Mouse (Mus musculus) midbrain, embryonic 12.5 days (tissue): ENCODE measurements around the gene Zfp825. TPM values are rescaled to one million over a fixed set of nuclear protein-coding genes. Genes with fewer than 3 reads are reported as not detected.
"Not testable (repeated sequence)": the region's sequence is repeated elsewhere in the genome, so short reads cannot be mapped to it uniquely, and the experiment has no call there.

Experiments
- ATAC-seq: fragments of 200-750 bp; cut with Nextera tagmentation; 2 replicates; pipeline ENCODE4 v1.8.0; 2017; ENCODE audit warnings: low read depth, moderate TSS enrichment, moderate library complexity; ENCODE audit not compliant: low FRiP score
- H3K27ac ChIP-seq: fragments of 300-500 bp; sonication (generic); replicated peaks from 2 replicates; pipeline ENCODE4 v1.5.1; 2016; ENCODE audit warnings: mild to moderate bottlenecking
- H3K27me3 ChIP-seq: fragments of 300-500 bp; sonication (generic); 2 replicates; pipeline ENCODE4 v1.6.1; 2016; ENCODE audit warnings: mild to moderate bottlenecking
- H3K36me3 ChIP-seq: fragments of 300-500 bp; sonication (generic); 2 replicates; pipeline ENCODE4 v1.6.1; 2016
- H3K4me1 ChIP-seq: fragments of 300-500 bp; sonication (generic); 2 replicates; pipeline ENCODE4 v1.6.1; 2016
- H3K4me2 ChIP-seq: fragments of 300-500 bp; sonication (generic); replicated peaks from 2 replicates; pipeline ENCODE4 v1.6.1; 2016; ENCODE audit warnings: mild to moderate bottlenecking, moderate library complexity
- H3K4me3 ChIP-seq: fragments of 300-500 bp; sonication (generic); 2 replicates; pipeline ENCODE4 v1.5.1; 2016; ENCODE audit warnings: mild to moderate bottlenecking
- H3K9ac ChIP-seq: fragments of 300-500 bp; sonication (generic); replicated peaks from 2 replicates; pipeline ENCODE4 v1.6.1; 2016; ENCODE audit warnings: mild to moderate bottlenecking, moderate library complexity
- H3K9me3 ChIP-seq: fragments of 300-500 bp; sonication (generic); 2 replicates; pipeline ENCODE4 v1.6.1; 2016; ENCODE audit warnings: mild to moderate bottlenecking
- WGBS: fragments of 180-500 bp; shearing (Covaris S2); methylation state at CpG from one replicate; pipeline ENCODE4 v1.1.7; 2016; 5-methylcytosine and 5-hydroxymethylcytosine counted together
- polyA plus RNA-seq: library from polyadenylated mRNA; unstranded; fragments of >200 nt; fragmentation: Nextera tagmentation; extraction: Ambion mirVana; gene quantifications from 2 replicates; pipeline ENCODE4 v1.2.1, GENCODE M21; 2016

The Zfp825 gene
- 20.4 and 21.6 TPM in 2 replicates for polyA plus RNA-seq

GRCm38 (mm10) chr13:74493911-74494679 lies at the start of gene Zfp825:
Gene Zfp825 (minus strand): TSS chr13:74493992.
- WGBS: under 1% methylated on average over 23 of the region's 23 CpGs
- Histone ChIP-seq H3K4me1 (0 out of 2 replicates have a peak, but pooled peaks cover 3% of the 10 kb centered on the region), H3K4me2 (peak within 1 kb of the TSS; percentile 89), H3K27me3 (no peaks in the 10 kb centered on the region), H3K27ac (peak within 1 kb of the TSS; percentile 85), H3K36me3 (no peaks in the 10 kb centered on the region), H3K4me3 (peak within 1 kb of the TSS; percentile 66), H3K9me3 (no peaks in the 10 kb centered on the region), H3K9ac (peak within 1 kb of the TSS; percentile 82)
- peak; percentile 98 for ATAC-seq

GRCm38 (mm10) chr13:74535418-74535817 lies 41.6 kb upstream of the Zfp825 start:
- H3K4me1 ChIP-seq, H3K4me3 ChIP-seq, H3K4me2 ChIP-seq, H3K27me3 ChIP-seq, ATAC-seq, H3K36me3 ChIP-seq, H3K9me3 ChIP-seq, H3K9ac ChIP-seq, H3K27ac ChIP-seq: not testable (repeated sequence)
- 93% methylated on average over 3 of the region's 3 CpGs for WGBS

GRCm38 (mm10) chr13:74534864-74535263 lies 41.1 kb upstream of the Zfp825 start:
- peak; percentile 54; the same call in 1 of the 2 replicates for ATAC-seq
- WGBS: 19% methylated on average over 3 of the region's 3 CpGs
- H3K27me3 ChIP-seq: not testable (repeated sequence)

GRCm38 (mm10) chr13:74534096-74534495 lies 40.3 kb upstream of the Zfp825 start:
- no peak overlapping the region for H3K4me3 ChIP-seq
- no peaks in the 10 kb centered on the region for H3K4me1 ChIP-seq
- WGBS: 94% methylated on average over 15 of the region's 15 CpGs
- H3K9ac ChIP-seq: no peak overlapping the region
- H3K27me3 ChIP-seq: no peaks in the 10 kb centered on the region
- no peak overlapping the region for H3K27ac ChIP-seq
- no peaks in the 10 kb centered on the region for H3K36me3 ChIP-seq
- no peaks in the 10 kb centered on the region for H3K9me3 ChIP-seq
- no peak overlapping the region for H3K4me2 ChIP-seq
- no peak; the same call in 1 of the 2 replicates for ATAC-seq

More at GRCm38 (mm10) chr13:74534864-74535263, 41.1 kb upstream of the Zfp825 start:
- H3K4me3 ChIP-seq, H3K27ac ChIP-seq, H3K9me3 ChIP-seq, H3K9ac ChIP-seq, H3K36me3 ChIP-seq, H3K4me2 ChIP-seq, H3K4me1 ChIP-seq: not testable (repeated sequence)

- H3K4me2 ChIP-seq, H3K36me3 ChIP-seq, H3K9ac ChIP-seq, H3K9me3 ChIP-seq, H3K27ac ChIP-seq, ATAC-seq, H3K27me3 ChIP-seq, H3K4me1 ChIP-seq, H3K4me3 ChIP-seq: not testable (repeated sequence)
- 11% methylated on average over 1 of the region's 1 CpGs for WGBS
Observed at GRCm38 (mm10) chr13:74531251-74531650, 37.5 kb upstream of the Zfp825 start.

GRCm38 (mm10) chr13:74529372-74529715 lies 35.6 kb upstream of the Zfp825 start:
- WGBS: 8% methylated on average over 1 of the region's 1 CpGs
- ATAC-seq: 0 out of 2 replicates have a peak, but pooled peaks have one; percentile 28
- not testable (repeated sequence) for H3K9ac ChIP-seq, H3K4me2 ChIP-seq, H3K27me3 ChIP-seq, H3K4me1 ChIP-seq, H3K27ac ChIP-seq, H3K9me3 ChIP-seq, H3K4me3 ChIP-seq, H3K36me3 ChIP-seq

- ATAC-seq: peak; percentile 78
- H3K9me3 ChIP-seq, H3K4me2 ChIP-seq, H3K9ac ChIP-seq, H3K4me3 ChIP-seq, H3K36me3 ChIP-seq, H3K27me3 ChIP-seq, H3K27ac ChIP-seq, H3K4me1 ChIP-seq: not testable (repeated sequence)
Observed at GRCm38 (mm10) chr13:74528519-74529371, 35.0 kb upstream of the Zfp825 start.

- Histone ChIP-seq H3K27me3 (no peaks in the 10 kb centered on the region), H3K36me3 (no peaks in the 10 kb centered on the region), H3K27ac (peak overlapping the region; percentile 71), H3K4me1 (0 out of 2 replicates have a peak, but pooled peaks cover 2% of the 10 kb centered on the region), H3K4me3 (peak overlapping the region; percentile 52), H3K4me2 (peak overlapping the region; percentile 71), H3K9me3 (no peaks in the 10 kb centered on the region), H3K9ac (peak overlapping the region; percentile 65)
- peak; percentile 97 for ATAC-seq
- 4% methylated on average over 15 of the region's 15 CpGs for WGBS
Observed at GRCm38 (mm10) chr13:74522481-74523237, 28.9 kb upstream of the Zfp825 start.

GRCm38 (mm10) chr13:74522141-74522480 lies 28.3 kb upstream of the Zfp825 start:
- Histone ChIP-seq H3K9ac (peak overlapping the region; percentile 65; the same call in 1 of the 2 replicates), H3K4me3 (peak overlapping the region; percentile 52), H3K27ac (peak overlapping the region; percentile 71; the same call in 1 of the 2 replicates), H3K4me2 (peak overlapping the region; percentile 71)
- not testable (repeated sequence) for H3K27me3 ChIP-seq, H3K36me3 ChIP-seq, H3K4me1 ChIP-seq, ATAC-seq, H3K9me3 ChIP-seq
- WGBS: 4% methylated on average over 3 of the region's 3 CpGs

GRCm38 (mm10) chr13:74507981-74508380 lies 14.2 kb upstream of the Zfp825 start:
- H3K4me3 ChIP-seq, H3K4me2 ChIP-seq, H3K27ac ChIP-seq, H3K27me3 ChIP-seq, H3K9ac ChIP-seq, ATAC-seq, H3K9me3 ChIP-seq, H3K4me1 ChIP-seq, H3K36me3 ChIP-seq: not testable (repeated sequence)
- WGBS: 89% methylated on average over 6 of the region's 6 CpGs

- not testable (repeated sequence) for H3K27me3 ChIP-seq, H3K4me2 ChIP-seq, H3K27ac ChIP-seq, H3K9me3 ChIP-seq, H3K4me3 ChIP-seq, H3K4me1 ChIP-seq, ATAC-seq, H3K36me3 ChIP-seq, H3K9ac ChIP-seq
- WGBS: 84% methylated on average over 1 of the region's 1 CpGs
Observed at GRCm38 (mm10) chr13:74502851-74503250, 9.1 kb upstream of the Zfp825 start.

GRCm38 (mm10) chr13:74499696-74500095 lies 5.9 kb upstream of the Zfp825 start:
- H3K4me2 ChIP-seq, H3K4me3 ChIP-seq, H3K27ac ChIP-seq, H3K36me3 ChIP-seq, H3K9me3 ChIP-seq, H3K4me1 ChIP-seq, H3K9ac ChIP-seq, ATAC-seq, H3K27me3 ChIP-seq: not testable (repeated sequence)
- 50% methylated on average over 1 of the region's 1 CpGs for WGBS
